In the genomic region with DNA sequence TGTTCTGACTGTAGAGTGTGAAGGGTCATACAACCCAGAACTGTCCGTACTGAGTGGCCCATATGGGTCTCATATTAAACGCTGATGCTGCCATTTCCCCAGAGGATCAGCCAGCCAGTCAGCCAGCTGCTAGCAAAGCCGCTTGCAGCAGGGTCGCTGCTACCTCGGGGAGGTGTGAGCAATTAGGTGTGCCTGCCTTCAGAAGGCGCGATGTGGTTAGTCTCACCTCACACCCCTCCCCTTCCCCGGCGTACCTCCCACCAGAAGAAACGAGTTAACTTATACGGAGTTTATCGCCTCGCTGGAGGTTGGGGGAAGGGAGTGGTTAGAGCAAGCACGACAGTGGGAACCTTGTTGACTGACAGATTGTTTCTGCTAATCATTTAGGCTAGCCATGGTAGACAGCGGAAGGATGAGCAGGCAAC, we compare ENCODE assay signal across 8 mouse cellular contexts. TPM values are rescaled to one million over a fixed set of nuclear protein-coding genes. Genes with fewer than 3 reads are reported as not detected.
A peak's percentile ranks its signal among the peaks of the same experiment; 100 is the strongest.
DNase-seq lines count a peak whose midpoint lies in the region; ATAC-seq and TF ChIP-seq lines count a peak whose summit lies in the region.

No protein-coding gene starts in this region.

- no peak for TF ChIP-seq POLR2A in lung, adult 2 months (IDR thresholded peaks at IDR 0.05; ENCODE audit: borderline replicate concordance, extremely low read depth, low read depth, low read length)

- ATAC-seq in neural tube, embryonic 14.5 days (ENCODE audit: low read depth), result peak; percentile 15; the same call in 1 of the 2 replicates

- no peaks in the 10 kb centered on the region for H3K9me3 ChIP-seq in neural tube, embryonic 14.5 days (ENCODE audit: control insufficient read depth, low read length)

- WGBS in lung, adult 2 months, result 3% methylated on average over 15 of the region's 15 CpGs
- under 1% methylated on average over 15 of the region's 15 CpGs for WGBS in neural tube, embryonic 14.5 days

- intact Hi-C loops in left cerebral cortex, postnatal 4 days (cut with DNase I), result loop anchor here (10.0 kb wide), 1 partner anchor 167 kb away; no protein-coding TSS in a partner anchor

- H3K4me2 ChIP-seq in neural tube, embryonic 14.5 days (ENCODE audit: low read depth, low read length), result peak overlapping the region; percentile 95

- H3K27me3 ChIP-seq in neural tube, embryonic 14.5 days (ENCODE audit: control insufficient read depth, insufficient read depth, low read length), result peaks cover 3% of the 10 kb centered on the region; the same call in 1 of the 2 replicates

- H3K4me3 ChIP-seq in lung, adult 2 months (replicated peaks; ENCODE audit: extremely low read depth, low read depth, low read length), result peak overlapping the region; percentile 13
- H3K4me3 ChIP-seq in neural tube, embryonic 14.5 days (ENCODE audit: low read depth, low read length), result peak overlapping the region; percentile 69

- H3K36me3 ChIP-seq in neural tube, embryonic 14.5 days (ENCODE audit: control insufficient read depth, insufficient read depth, low read length), result no peaks in the 10 kb centered on the region

- no peak for DNase-seq in lung, adult 2 months
- no peak for DNase-seq in lung, postnatal 25 days (ENCODE audit: low spot score)
- peak; percentile 50 for DNase-seq in embryo, embryonic 11 days
- peak; percentile 7 for DNase-seq in heart, postnatal 4 days
- peak; percentile 37 for DNase-seq in left cerebral cortex, postnatal 4 days
- DNase-seq in spleen, postnatal 36 days (ENCODE audit: low spot score in 2 of 2), result no peak
- DNase-seq in spleen, postnatal 4 days (ENCODE audit: low spot score in 2 of 2), result no peak

- H3K9ac ChIP-seq in neural tube, embryonic 14.5 days (replicated peaks; ENCODE audit: low read depth, low read length), result peak overlapping the region; percentile 67

- no peak overlapping the region; the same call in 1 of the 2 replicates for H3K27ac ChIP-seq in neural tube, embryonic 14.5 days (ENCODE audit: low read depth, low read length)

- TF ChIP-seq CTCF in lung, adult 2 months (IDR thresholded peaks at IDR 0.05; ENCODE audit: insufficient read depth, low read length), result no peak

- peaks cover 5% of the 10 kb centered on the region; the same call in 1 of the 2 replicates for H3K4me1 ChIP-seq in lung, adult 2 months (ENCODE audit: control insufficient read depth, insufficient read depth, low read length)
- peaks cover 7% of the 10 kb centered on the region; the same call in 1 of the 2 replicates for H3K4me1 ChIP-seq in neural tube, embryonic 14.5 days (ENCODE audit: control insufficient read depth, insufficient read depth, low read length)

RNA-seq across cellular contexts. Expression of a gene that starts 0.8 kb away (rescaled TPM):
- polyA plus RNA-seq in lung, adult 2 months (2012; rRNA removed), result 13.5 and 13.7 TPM in 2 replicates
- total RNA-seq in heart, postnatal 4 days (2021), result 10 to 100 TPM; 20.4 to 22.4 TPM
- 10 to 100 TPM; 43.0 to 47.7 TPM for total RNA-seq in left cerebral cortex, postnatal 4 days (2021)
- polyA plus RNA-seq in neural tube, embryonic 14.5 days (2014; fragmentation: Nextera tagmentation; extraction: Ambion mirVana), result 83.7 and 86.2 TPM in 2 replicates

Comparison
In these comparisons a context has a peak if more than half of its experiments do, and no peak if none do; other contexts are left out.
1. DNase-seq: peak in embryo, embryonic 11 days (single experiment), heart, postnatal 4 days (single experiment) and left cerebral cortex, postnatal 4 days (single experiment); none in lung, adult 2 months (single experiment), lung, postnatal 25 days (single experiment), spleen, postnatal 36 days (0 of 2) and spleen, postnatal 4 days (0 of 2).